Mouse (Mus musculus) spleen, adult 2 months (tissue): Measurements from ENCODE around the gene Trim58. TPM values are rescaled to one million over a fixed set of nuclear protein-coding genes. Genes with fewer than 3 reads are reported as not detected.

Source experiments
- DNase-seq, 2 experiments: peaks; one replicate each; pipeline versions ENCODE4 v3.0.0 to v3.0.0-alpha.2; 2012 to 2021; ENCODE audit warnings: low spot score in 2 of 2, low read depth in 1 of 2
- H3K27ac ChIP-seq: fragments of 200-500 bp; 2 replicates; pipeline ENCODE4 v1.5.1; 2012; ENCODE audit warnings: low read length, inconsistent platforms; ENCODE audit not compliant: insufficient read depth
- H3K27me3 ChIP-seq: fragments of 200-500 bp; 2 replicates; pipeline ENCODE4 v1.6.1; 2012; ENCODE audit warnings: mild to moderate bottlenecking, moderate library complexity, low read length, inconsistent platforms; ENCODE audit not compliant: control insufficient read depth, insufficient read depth
- H3K36me3 ChIP-seq: fragments of 200-500 bp; 2 replicates; pipeline ENCODE4 v1.6.1; 2012; ENCODE audit warnings: mild to moderate bottlenecking, low read length, inconsistent platforms; ENCODE audit not compliant: control insufficient read depth, insufficient read depth
- H3K4me1 ChIP-seq: fragments of 200-500 bp; 2 replicates; pipeline ENCODE4 v1.6.1; 2011; ENCODE audit warnings: inconsistent platforms; ENCODE audit not compliant: control insufficient read depth, insufficient read depth, insufficient read length
- H3K4me3 ChIP-seq: fragments of 200-500 bp; 2 replicates; pipeline ENCODE4 v1.5.1; 2011; ENCODE audit warnings: mild to moderate bottlenecking, inconsistent platforms; ENCODE audit not compliant: insufficient read depth, insufficient read length; ENCODE audit errors: extremely low read depth
- CTCF ChIP-seq: fragments of 200-500 bp; IDR thresholded peaks from 2 replicates; pipeline ENCODE4 v1.5.1; 2011; ENCODE audit warnings: mild to moderate bottlenecking, inconsistent platforms; ENCODE audit not compliant: insufficient read depth, insufficient read length, insufficient replicate concordance; ENCODE audit errors: extremely low read depth
- POLR2A ChIP-seq: fragments of 200-500 bp; IDR thresholded peaks from 2 replicates; pipeline ENCODE4 v1.6.1; 2011; ENCODE audit warnings: low read depth, low read length, inconsistent platforms
- WGBS: fragments of 180-500 bp; shearing (Covaris S2); methylation state at CpG from one replicate; pipeline ENCODE4 v1.1.7; 2018; 5-methylcytosine and 5-hydroxymethylcytosine counted together
- polyA plus RNA-seq: library from polyadenylated mRNA; depleted of rRNA; stranded (reverse); fragments of >200 nt; gene quantifications from 2 replicates; pipeline ENCODE4 v1.2.3, GENCODE M21; 2012; rRNA removed

The Trim58 gene
- polyA plus RNA-seq, 1 experiment: 8.9 TPM

DNA sequence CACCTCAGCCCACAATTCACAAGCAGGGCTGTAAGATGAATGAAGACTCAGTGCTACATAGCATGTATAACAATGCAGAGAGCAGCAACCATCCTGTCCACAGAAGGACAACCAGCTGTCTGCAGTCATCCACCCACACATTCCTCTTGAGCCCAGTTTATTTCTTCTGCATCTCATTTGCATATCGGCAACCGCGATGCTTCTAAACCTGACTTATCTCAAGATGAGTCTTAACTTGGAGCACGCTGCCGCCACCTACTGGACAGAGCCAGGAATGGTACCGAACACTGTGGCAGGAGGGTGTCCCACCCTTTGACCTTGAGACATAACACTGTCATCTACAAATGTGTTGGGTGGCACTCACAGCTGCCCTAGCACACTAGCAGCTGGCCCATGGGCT, 3.1 kb downstream of the Trim58 start:
- no peak overlapping the region for H3K27ac ChIP-seq
- no peak overlapping the region for H3K4me3 ChIP-seq
- TF ChIP-seq CTCF: peak; percentile 58; the same call in 1 of the 2 replicates
- no peak for TF ChIP-seq POLR2A
- no peaks in the 10 kb centered on the region for H3K36me3 ChIP-seq
- H3K4me1 ChIP-seq: peaks cover 4% of the 10 kb centered on the region; the same call in 1 of the 2 replicates
- DNase-seq: peak; percentile 9 to 20
- 30% methylated on average over 6 of the region's 6 CpGs for whole genome bisulfite sequencing
- H3K27me3 ChIP-seq: peaks cover 5% of the 10 kb centered on the region

GRCm38 (mm10) chr11:58655151-58655550, 14.9 kb downstream of the Trim58 start:
- Histone ChIP-seq H3K4me3 (no peak overlapping the region), H3K27ac (no peak overlapping the region), H3K27me3 (no peaks in the 10 kb centered on the region), H3K4me1 (no peaks in the 10 kb centered on the region), H3K36me3 (no peaks in the 10 kb centered on the region)
- WGBS: 93% methylated on average over 3 of the region's 3 CpGs
- no peak for DNase-seq
- TF ChIP-seq POLR2A (no peak), CTCF (no peak)

DNA sequence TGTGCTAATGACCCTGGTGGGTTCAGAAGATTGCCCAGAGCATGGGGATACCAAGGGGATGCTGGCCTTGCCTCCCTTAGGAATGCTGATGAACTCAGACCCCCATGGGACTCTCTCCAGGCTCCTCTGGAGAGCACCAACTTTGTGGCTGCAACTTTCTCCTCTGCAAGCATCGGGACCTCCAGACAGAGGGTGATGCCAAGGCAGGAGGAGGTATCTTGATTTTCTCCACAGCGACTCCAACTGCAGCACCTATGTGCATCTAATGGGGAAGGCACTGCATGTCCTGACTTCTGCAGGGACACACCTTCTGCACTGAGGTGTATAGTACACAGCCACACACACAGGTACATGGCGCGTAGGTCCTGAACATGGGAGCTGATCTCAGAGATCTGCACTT, 18.3 kb downstream of the Trim58 start, which contains the start of gene Olfr322:
Olfr322 (plus strand) TSS at position 187 of the 400 bp plus-strand sequence.
- H3K36me3 ChIP-seq: no peaks in the 10 kb centered on the region

GRCm38 (mm10) chr11:58669252-58669651, 29.0 kb downstream of the Trim58 start:
- Histone ChIP-seq H3K27me3 (no peaks in the 10 kb centered on the region), H3K36me3 (no peaks in the 10 kb centered on the region), H3K4me3 (no peak overlapping the region), H3K4me1 (no peaks in the 10 kb centered on the region), H3K27ac (no peak overlapping the region)
- no peak for DNase-seq
- TF ChIP-seq POLR2A: no peak
- no peak for TF ChIP-seq CTCF

More for the DNA sequence above, 18.3 kb downstream of the Trim58 start, which contains the start of gene Olfr322:
- WGBS: 81% methylated on average over 4 of the region's 4 CpGs
- no peak for TF ChIP-seq POLR2A
- no peak for TF ChIP-seq CTCF
- H3K4me1 ChIP-seq: no peaks in the 10 kb centered on the region
- H3K27ac ChIP-seq: no peak within 1 kb of the TSS
- H3K27me3 ChIP-seq: no peaks in the 10 kb centered on the region
- DNase-seq: no peak
- H3K4me3 ChIP-seq: no peak within 1 kb of the TSS

- Histone ChIP-seq H3K27me3 (no peaks in the 10 kb centered on the region), H3K4me1 (no peaks in the 10 kb centered on the region), H3K36me3 (no peaks in the 10 kb centered on the region), H3K4me3 (no peak overlapping the region), H3K27ac (no peak overlapping the region)
- DNase-seq: no peak
- TF ChIP-seq POLR2A: no peak
- TF ChIP-seq CTCF: no peak
- 46% methylated on average over 4 of the region's 4 CpGs for WGBS
These were observed 31.6 kb downstream of the Trim58 start for GRCm38 (mm10) chr11:58671825-58672224.

- Histone ChIP-seq H3K27me3 (no peaks in the 10 kb centered on the region), H3K27ac (no peak within 1 kb of the TSS), H3K4me1 (no peaks in the 10 kb centered on the region), H3K4me3 (no peak within 1 kb of the TSS), H3K36me3 (no peaks in the 10 kb centered on the region)
- WGBS: 85% methylated on average over 1 of the region's 1 CpGs
- TF ChIP-seq POLR2A (no peak), CTCF (no peak)
- no peak for DNase-seq
These were observed 40.5 kb downstream of the Trim58 start, which contains the start of gene Olfr320 for GRCm38 (mm10) chr11:58680799-58681198. Gene Olfr320, plus strand, starts transcription at chr11:58681099.

DNA sequence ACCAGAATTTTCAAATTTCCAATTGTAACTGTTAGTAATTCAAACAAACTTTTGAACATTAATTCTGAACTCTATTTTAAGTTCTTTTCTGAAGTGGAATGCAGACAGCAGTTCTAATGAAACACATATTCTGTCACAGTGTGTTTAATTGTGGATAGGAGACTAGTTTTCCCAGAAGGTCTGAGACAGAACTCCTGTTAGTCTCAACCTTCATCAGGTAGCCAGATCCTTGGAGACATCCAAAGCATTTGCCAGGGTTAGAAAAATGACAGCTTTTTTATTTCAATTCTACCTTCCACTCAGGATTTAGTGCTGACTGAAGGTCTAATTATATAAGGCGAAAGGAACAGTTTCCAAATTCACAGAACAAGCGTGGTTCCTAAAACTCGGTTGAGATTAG, 58.6 kb downstream of the Trim58 start, which contains the start of gene Olfr319:
Olfr319 (plus strand) TSS at position 301 of the 400 bp plus-strand sequence.
- Histone ChIP-seq H3K36me3 (no peaks in the 10 kb centered on the region), H3K27ac (no peak within 1 kb of the TSS), H3K4me3 (no peak within 1 kb of the TSS), H3K27me3 (no peaks in the 10 kb centered on the region), H3K4me1 (no peaks in the 10 kb centered on the region)
- no peak for TF ChIP-seq POLR2A
- no peak for TF ChIP-seq CTCF
- 90% methylated on average over 3 of the region's 3 CpGs for WGBS
- no peak for DNase-seq

Other genes with a start within 250 kb of the Trim58 start
- gene 1810065E05Rik, start 219.4 kb upstream of the Trim58 start, polyA plus RNA-seq: 0.08 TPM in 1 of 2 replicates, not detected in the other
- 0.08 and 0.11 TPM in 2 replicates for gene Gm12253, start 207.9 kb upstream of the Trim58 start, polyA plus RNA-seq
- not detected in 2 replicates for gene Lypd9, start 187.5 kb upstream of the Trim58 start, polyA plus RNA-seq
- gene Olfr30, start 178.2 kb upstream of the Trim58 start, polyA plus RNA-seq: not detected in 2 replicates
- gene Olfr332, start 147.9 kb upstream of the Trim58 start, polyA plus RNA-seq: not detected in 2 replicates
- gene Olfr331, start 137.9 kb upstream of the Trim58 start, polyA plus RNA-seq: not detected in 2 replicates
- not detected in 2 replicates for gene Olfr330, start 105.6 kb upstream of the Trim58 start, polyA plus RNA-seq
- 0.12 TPM in 1 of 2 replicates, not detected in the other for gene Olfr329-ps, start 94.0 kb upstream of the Trim58 start, polyA plus RNA-seq
- 0.08 TPM in 1 of 2 replicates, not detected in the other for gene Olfr328, start 84.8 kb upstream of the Trim58 start, polyA plus RNA-seq
- not detected in 2 replicates for gene Olfr224, start 69.9 kb upstream of the Trim58 start, polyA plus RNA-seq
- gene Olfr325, start 62.7 kb upstream of the Trim58 start, polyA plus RNA-seq: not detected in 2 replicates
- gene Olfr324, start 45.4 kb upstream of the Trim58 start, polyA plus RNA-seq: not detected in 2 replicates
- not detected in 2 replicates for gene 2210407C18Rik, start 24.4 kb upstream of the Trim58 start, polyA plus RNA-seq
- gene Olfr323, start 10.0 kb upstream of the Trim58 start, polyA plus RNA-seq: not detected in 2 replicates
- gene Olfr322, start 18.3 kb downstream of the Trim58 start, polyA plus RNA-seq: 0.21 TPM in 1 of 2 replicates, not detected in the other
- not detected in 2 replicates for gene Olfr320, start 40.6 kb downstream of the Trim58 start, polyA plus RNA-seq
- not detected in 2 replicates for gene Olfr319, start 58.7 kb downstream of the Trim58 start, polyA plus RNA-seq
- not detected in 2 replicates for gene Olfr318, start 83.5 kb downstream of the Trim58 start, polyA plus RNA-seq
- gene Olfr317, start 98.7 kb downstream of the Trim58 start, polyA plus RNA-seq: not detected in 2 replicates
- gene Olfr316, start 112.3 kb downstream of the Trim58 start, polyA plus RNA-seq: not detected in 2 replicates
- not detected in 2 replicates for gene Olfr315, start 132.7 kb downstream of the Trim58 start, polyA plus RNA-seq
- gene Olfr314, start 142.5 kb downstream of the Trim58 start, polyA plus RNA-seq: not detected in 2 replicates
- gene Fam183b, start 161.5 kb downstream of the Trim58 start, polyA plus RNA-seq: not detected in 2 replicates
- not detected in 2 replicates for gene Olfr313, start 174.5 kb downstream of the Trim58 start, polyA plus RNA-seq
- not detected in 2 replicates for gene Olfr312, start 188.8 kb downstream of the Trim58 start, polyA plus RNA-seq
- gene Olfr311, start 198.8 kb downstream of the Trim58 start, polyA plus RNA-seq: not detected in 2 replicates
- 2.6 and 2.9 TPM in 2 replicates for gene Gm12258, start 206.7 kb downstream of the Trim58 start, polyA plus RNA-seq
- 1.7 and 4.0 TPM in 2 replicates for gene 2810021J22Rik, start 226.8 kb downstream of the Trim58 start, polyA plus RNA-seq